Mouse (Mus musculus) lung, adult 2 months (tissue): ENCODE data around the gene Ttn.

ENCODE experiments used
- CTCF ChIP-seq: fragments of 200-500 bp; IDR thresholded peaks from 2 replicates; pipeline ENCODE4 v1.5.1; 2011; ENCODE audit warnings: mild to moderate bottlenecking, low read length, control low read depth; ENCODE audit not compliant: insufficient read depth
- POLR2A ChIP-seq: fragments of 200-500 bp; IDR thresholded peaks from 2 replicates; pipeline ENCODE4 v1.6.1; 2011; ENCODE audit warnings: low read depth, mild to moderate bottlenecking, control low read depth, low read length, borderline replicate concordance; ENCODE audit errors: extremely low read depth

DNA sequence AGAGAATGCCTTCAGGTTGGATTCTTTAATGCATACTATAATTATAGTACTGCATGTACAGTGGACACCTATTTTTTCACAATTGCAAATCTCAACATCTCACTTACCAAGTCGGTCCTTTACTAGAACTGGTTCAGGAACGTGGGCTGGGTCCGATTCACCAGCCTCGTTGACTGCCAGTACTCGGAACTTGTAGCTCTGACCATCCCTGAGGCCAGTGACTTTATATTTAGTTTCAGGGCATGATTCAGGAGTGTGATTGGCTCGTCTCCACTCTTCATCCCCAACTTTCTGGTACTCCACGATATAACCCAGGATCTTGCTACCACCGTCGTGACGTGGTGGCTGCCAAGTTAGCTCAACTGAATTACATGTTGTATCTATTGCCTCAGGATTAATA, 212.5 kb downstream of the Ttn start:
- TF ChIP-seq CTCF (no peak), POLR2A (no peak)
